Mouse (Mus musculus): Measurements from ENCODE around the gene Ascc3.

Ascc3 gene

GRCm38 (mm10) chr10:50592355-50593293, at the start of gene Ascc3:
Gene Ascc3 (plus strand): TSS chr10:50592669.
- DNase-seq (ENCODE audit: low read depth, low spot score): peak; percentile 77

- DNase-seq (ENCODE audit: low read depth, low spot score): no peak
Measured at GRCm38 (mm10) chr10:50584721-50585120, 7.7 kb upstream of the Ascc3 start.

- DNase-seq (ENCODE audit: low read depth, low spot score): no peak
Measured at GRCm38 (mm10) chr10:50586556-50586955, 5.9 kb upstream of the Ascc3 start.

- DNase-seq (ENCODE audit: low read depth, low spot score): no peak
Measured at GRCm38 (mm10) chr10:50593371-50593770, 902 bp downstream of the Ascc3 start.

- DNase-seq (ENCODE audit: low read depth, low spot score): no peak
Measured at GRCm38 (mm10) chr10:50595340-50595739, 2.9 kb downstream of the Ascc3 start.

GRCm38 (mm10) chr10:50604919-50605318, 12.4 kb downstream of the Ascc3 start:
- no peak for DNase-seq (ENCODE audit: low read depth, low spot score)

GRCm38 (mm10) chr10:50613840-50614239, 21.4 kb downstream of the Ascc3 start:
- no peak for DNase-seq (ENCODE audit: low read depth, low spot score)

DNA sequence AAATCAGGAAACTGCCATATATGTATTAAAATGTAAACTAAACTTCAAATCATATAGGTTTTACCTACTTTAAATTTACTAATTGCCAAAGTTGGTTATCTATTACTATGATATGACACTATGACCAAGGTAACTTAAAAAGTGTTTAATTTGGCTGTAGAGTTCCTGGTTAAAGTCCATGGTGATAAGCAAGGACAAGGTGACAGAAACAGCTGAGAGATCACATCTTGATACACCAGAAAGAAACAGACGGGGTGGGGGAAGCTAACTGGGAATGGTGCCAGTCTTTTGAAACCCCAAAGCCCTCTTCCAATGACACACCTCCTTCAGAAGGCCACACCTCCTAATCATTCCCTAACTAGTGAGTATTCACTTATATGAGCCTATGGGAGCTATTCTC, 33.4 kb downstream of the Ascc3 start:
- no peak for DNase-seq (ENCODE audit: low read depth, low spot score)

- DNase-seq (ENCODE audit: low read depth, low spot score): no peak
Measured at GRCm38 (mm10) chr10:50639607-50640006, 47.1 kb downstream of the Ascc3 start.

GRCm38 (mm10) chr10:50650612-50651011, 58.1 kb downstream of the Ascc3 start:
- DNase-seq (ENCODE audit: low read depth, low spot score): no peak

- no peak for DNase-seq (ENCODE audit: low read depth, low spot score)
Measured at GRCm38 (mm10) chr10:50653551-50653950, 61.1 kb downstream of the Ascc3 start.

- DNase-seq (ENCODE audit: low read depth, low spot score): peak; percentile 9
Measured at GRCm38 (mm10) chr10:50657352-50657751, 64.9 kb downstream of the Ascc3 start.

DNA sequence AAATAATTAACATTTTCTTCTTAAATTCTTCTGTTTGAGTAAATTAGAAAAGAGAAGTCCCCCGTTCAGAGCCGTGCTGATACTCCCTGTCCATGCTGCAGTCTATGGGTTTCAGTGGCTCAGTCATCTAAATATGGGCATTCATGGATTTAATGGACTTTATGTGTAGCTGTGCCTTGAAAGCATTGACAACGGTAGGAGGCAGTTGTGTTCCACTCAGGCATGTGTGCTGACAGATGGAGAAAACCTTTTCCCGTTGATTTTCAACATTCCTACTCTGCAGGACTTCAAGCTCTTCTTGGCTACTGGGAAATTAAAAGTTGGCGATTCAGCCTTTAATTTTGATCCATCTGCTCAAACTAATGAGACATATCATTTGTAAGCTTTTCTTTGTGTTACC, 79.0 kb downstream of the Ascc3 start:
- no peak for DNase-seq (ENCODE audit: low read depth, low spot score)

- DNase-seq (ENCODE audit: low read depth, low spot score): no peak
Measured at GRCm38 (mm10) chr10:50690324-50690723, 97.9 kb downstream of the Ascc3 start.

DNA sequence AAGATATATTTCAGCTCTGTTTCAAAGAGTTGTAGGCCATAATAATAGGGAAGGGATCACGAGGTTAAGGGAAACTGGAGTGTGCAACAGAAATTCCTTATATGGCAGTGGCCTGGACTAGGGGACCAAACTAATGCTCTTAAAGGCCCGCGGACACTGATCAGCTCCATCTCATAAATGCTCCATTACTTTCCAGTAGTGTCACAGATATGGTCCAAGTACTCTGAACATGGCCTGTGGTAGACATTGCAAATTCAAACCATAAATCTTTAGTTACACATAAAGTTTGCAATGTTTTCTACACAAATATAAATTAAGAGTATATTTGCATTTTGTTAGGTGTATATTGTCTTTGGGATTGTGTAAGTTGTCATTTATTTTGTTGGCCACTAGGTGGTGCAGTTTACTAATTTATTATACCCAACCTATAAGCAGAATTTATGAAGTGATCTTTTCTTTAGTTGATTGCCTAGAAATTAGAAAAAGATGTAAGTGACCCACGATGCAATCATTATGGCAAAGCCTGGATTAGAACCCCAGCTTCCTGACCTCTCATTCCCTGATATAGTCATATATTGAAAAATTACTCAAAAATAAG, 106.5 kb downstream of the Ascc3 start:
- DNase-seq (ENCODE audit: low read depth, low spot score): peak; percentile 22

DNA sequence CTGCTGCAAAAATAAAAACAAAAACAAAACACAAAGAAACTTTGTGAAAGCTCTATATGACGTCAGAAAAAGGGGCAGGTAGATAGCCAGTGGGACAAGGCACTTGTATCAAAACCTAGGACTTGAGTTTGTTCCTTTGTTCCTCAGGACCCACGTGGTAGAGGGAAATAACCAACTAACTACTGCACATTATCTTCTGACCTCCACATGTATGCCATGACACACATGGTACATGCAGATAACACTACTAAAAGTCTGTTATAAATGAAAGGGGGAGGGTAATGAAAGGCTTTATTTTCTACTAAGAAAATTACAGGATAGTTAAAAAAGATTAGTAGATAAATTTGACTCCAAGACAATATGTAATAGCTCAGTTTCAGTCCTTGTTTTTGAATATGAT, 109.3 kb downstream of the Ascc3 start:
- DNase-seq (ENCODE audit: low read depth, low spot score): no peak

GRCm38 (mm10) chr10:50702361-50702760, 109.9 kb downstream of the Ascc3 start:
- no peak for DNase-seq (ENCODE audit: low read depth, low spot score)

DNA sequence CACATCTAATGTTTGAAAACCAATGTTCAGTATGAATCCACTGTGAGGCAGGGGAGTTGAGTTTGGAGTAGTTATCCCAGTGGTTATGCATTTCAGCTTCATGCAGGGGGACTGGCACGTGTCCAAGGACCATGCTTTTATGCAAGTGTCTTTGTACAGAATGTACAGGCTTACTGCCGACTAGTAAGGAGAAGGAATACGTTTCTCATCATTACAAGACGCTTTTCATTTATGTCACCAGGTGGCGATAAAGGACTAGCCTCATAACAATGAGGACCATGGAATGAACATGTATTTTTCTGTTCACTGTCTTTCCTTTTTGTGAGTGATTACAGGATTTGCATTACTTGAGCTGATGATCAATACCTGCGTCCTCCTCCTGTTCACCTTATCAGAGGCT, 111.7 kb downstream of the Ascc3 start:
- peak; percentile 34 for DNase-seq (ENCODE audit: low read depth, low spot score)

DNA sequence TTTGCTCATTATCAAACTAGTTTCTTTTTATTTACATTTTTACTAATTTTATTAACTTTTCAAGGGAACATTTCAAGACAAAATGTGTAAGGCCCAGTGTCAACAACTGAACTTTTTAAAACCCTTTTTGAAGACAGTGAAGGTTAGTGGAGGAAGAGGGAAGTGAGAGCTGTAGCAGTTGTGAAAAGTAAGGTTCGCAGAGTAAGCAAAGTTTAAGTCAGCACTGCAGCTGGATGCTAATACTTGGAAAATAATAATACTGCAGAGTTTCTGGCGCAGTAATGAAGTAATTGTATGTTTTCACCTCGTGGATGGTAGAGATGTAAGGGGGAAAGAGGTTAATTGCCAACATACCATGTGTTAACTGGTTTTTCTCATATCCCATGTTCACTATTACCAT, 112.4 kb downstream of the Ascc3 start:
- no peak for DNase-seq (ENCODE audit: low read depth, low spot score)

- DNase-seq (ENCODE audit: low read depth, low spot score): no peak
Measured at GRCm38 (mm10) chr10:50711286-50711685, 118.8 kb downstream of the Ascc3 start.

DNA sequence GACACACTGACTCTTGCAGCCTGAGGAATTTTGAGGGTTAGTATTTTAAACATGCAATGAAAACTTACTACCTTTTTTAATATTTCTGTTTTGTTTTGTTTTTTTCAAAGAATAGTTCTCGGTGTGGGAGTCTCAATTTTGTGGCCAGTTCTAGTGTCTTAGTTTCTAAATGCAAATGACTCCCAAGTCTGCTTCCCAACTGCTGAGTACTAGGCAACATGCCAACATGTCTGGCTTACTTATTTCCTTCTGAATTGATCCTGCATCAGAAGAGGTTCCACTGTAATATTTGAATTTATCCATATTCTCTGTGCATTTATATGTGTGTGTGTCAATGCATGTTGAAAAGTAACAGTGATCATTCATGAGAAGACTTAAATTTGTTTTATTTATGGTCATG, 119.3 kb downstream of the Ascc3 start:
- no peak for DNase-seq (ENCODE audit: low read depth, low spot score)

GRCm38 (mm10) chr10:50733459-50733858, 141.0 kb downstream of the Ascc3 start:
- no peak for DNase-seq (ENCODE audit: low read depth, low spot score)

DNA sequence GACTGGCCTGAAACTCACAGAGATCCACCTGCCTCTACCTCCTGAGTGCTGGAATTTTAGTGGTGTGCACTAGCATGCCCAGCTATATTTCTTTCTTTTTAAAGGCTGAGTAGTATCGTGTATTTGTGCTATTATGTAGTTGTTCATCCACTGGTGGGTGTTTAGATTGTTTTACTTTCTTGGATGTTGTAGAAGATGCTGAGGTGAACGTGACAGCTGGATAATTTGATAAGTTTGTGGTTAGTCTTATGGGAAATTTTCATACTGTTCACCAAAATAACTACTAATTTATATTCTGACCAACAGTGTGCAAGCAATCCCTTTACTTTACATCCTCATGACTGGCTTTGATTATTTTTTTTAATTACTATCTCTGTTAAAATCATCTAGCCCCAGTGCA, 169.6 kb downstream of the Ascc3 start:
- DNase-seq (ENCODE audit: low read depth, low spot score): no peak

Measured in retina, adult 2 months (tissue).